Mouse (Mus musculus) testis, postnatal 14 days (tissue): Measurements from ENCODE around the gene Ippk.

Experiments used
- DNase-seq: peaks from one replicate; pipeline ENCODE4 v3.0.0; 2021; ENCODE audit warnings: low spot score

Ippk gene

DNA sequence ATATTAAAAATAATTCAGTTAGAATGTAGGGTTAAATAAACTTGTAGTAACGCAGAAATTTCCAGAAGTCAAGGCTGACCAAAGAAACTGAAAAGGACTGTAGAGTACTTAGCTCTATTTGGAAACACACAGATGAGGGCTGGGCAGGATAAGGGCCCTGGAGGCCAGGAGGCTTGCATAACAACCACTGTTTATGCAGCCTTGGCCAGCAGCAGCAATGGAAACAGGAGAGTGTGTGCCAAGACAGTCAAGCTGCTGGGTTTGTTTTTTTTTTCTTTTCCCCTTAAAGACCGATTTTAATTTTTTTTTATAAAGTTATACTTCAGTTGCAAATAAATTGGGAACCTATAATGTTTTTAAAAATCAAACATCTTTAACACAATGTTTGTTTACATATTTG lies 59.0 kb downstream of the Ippk start:
- DNase-seq = peak; percentile 72

DNA sequence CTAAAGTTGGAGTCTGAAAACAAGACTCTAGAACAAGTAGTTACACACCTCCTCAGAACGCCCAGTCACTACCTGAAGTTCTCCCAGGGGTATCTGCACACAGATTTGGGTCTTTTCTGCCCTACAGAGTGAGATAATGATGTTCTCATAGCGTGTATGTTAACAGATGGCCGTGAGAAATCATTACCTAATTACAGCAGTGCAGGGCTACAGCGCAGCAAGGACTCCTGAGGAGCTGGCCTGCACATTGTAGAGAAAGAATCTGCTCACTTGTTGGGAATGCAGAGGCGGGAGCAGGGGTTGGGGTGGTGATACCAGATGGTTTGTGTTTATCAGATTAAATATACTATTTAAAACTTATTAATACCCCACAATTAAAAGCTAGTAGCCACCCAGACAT lies 59.5 kb downstream of the Ippk start:
- DNase-seq = no peak

DNA sequence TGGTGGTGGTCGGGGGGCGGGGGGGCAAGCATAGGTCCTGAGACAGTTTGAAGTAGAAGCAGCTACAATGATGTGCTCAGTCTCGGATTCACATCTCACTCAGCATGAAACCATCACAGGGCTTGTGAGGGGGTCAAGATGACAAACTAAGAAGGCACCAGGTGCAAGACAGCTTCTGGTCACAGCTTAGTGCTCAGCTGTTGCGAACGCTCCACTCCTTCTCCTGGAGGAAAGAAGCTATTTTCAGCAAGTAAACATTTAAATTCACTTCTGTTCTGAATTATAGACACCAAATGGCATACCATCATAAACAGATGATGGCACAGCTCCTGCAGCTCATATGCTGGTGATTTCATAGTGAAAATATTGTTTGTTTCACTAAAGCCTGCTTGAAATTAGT lies 64.3 kb downstream of the Ippk start:
- no peak for DNase-seq

DNA sequence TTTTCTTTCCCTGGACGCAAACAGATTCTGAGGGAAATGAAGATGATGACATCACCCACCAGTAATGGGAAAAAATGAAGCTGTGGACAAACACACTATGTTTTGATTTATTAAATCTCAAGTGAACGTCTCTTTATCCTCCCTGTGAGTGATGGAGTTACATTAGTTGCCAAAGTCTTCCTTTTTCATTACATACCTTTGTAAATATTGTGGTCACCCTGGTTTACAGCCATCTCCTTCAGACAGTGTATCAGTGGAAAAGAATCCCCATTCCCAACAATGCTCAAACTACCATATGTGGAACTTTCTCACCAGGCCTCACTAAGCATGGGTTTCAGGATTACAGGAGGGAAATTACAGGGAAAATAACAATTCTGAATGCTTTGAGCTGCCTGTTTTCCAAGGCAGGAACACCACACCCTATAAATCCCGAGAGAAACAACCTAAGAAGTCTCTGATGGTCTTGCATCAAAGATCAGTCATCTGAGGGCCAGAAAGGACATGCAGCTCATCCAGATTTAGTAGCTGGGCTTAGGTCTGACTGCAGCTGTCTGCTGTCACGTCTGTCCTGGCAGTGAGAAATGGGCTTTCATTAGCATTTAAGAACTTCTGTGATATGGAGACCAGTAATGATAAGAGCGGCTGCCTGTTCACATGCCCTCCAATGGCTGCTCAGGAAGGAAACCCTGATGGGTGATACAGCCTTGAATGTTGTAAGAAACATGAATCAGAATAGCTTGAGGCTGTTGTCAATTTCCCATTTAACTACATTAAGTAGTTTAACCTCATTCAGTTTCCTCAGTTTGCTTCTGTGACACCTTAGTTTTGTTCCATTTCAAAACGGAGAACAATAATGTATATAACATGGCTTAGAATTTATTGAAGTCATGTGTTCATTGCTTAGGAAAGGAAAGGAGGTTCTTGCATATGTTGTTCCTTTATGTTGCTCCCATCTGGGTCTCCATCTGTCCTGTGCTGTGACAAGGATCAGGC lies 71.6 kb downstream of the Ippk start, which contains the start of gene Tes3-ps:
Gene Tes3-ps, plus strand, starts transcription at position 943 of the 993 bp plus-strand sequence.
- no peak for DNase-seq

DNA sequence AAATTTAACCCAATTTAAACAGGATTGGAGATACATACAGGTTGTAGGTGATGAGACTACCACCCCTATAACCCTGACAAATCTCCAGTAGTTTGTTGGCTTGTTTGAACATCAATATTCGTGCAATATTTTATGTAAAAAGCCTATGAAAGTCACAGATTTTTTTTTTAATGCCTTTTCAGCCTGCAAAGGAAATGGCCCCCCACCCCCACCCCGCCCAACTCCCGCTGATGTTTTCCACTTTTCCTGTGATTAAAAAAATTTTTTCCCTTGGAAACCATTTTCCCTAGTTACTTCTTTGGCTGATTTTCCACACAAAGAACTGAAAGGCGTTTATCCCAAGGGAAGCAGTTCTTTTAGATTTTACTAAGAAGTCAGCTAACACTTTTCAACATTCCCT lies 83.5 kb downstream of the Ippk start, which contains the start of gene Ecm2:
Gene Ecm2, plus strand, starts transcription at position 301 of the 400 bp plus-strand sequence.
- DNase-seq = no peak

DNA sequence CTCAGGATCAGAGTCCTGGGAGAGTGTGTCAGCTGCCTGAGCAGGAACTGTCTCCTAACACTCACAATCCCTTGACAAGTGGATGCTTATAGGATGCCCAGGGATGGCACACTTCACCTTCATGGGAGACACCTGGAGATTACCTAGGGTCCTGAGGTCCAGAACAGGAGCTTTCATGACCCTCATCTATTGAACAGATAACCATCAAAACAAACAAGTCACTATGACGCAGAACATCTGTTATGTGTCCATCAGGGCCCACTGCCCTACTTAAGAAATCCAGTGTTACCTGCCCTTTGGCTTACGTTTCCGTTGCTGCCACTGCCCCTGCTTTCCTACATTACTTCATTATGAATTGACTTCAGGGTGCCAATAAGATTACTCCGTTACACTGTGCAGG lies 84.7 kb downstream of the Ippk start:
- DNase-seq = no peak

DNA sequence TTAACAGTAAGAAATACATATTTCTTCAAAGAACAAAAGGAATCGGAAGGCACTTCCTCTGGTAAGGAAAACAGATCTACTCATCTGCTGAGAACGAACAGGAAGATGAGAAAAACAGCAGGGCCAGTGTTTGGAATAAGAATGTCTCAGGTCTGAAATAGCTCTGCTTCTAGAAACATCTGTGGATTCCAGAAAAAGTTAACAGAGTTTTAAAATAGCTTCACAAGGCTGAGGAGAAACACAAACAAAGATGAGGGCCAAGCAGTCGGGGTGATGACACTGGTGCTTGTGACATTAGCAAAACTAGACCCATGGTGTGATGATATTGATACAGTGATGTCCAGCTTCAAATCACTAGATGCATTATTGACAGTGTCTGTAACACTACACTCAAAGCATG lies 86.1 kb downstream of the Ippk start:
- DNase-seq = no peak
